Mouse (Mus musculus) bone marrow macrophage, adult 2 months (primary cell): ENCODE data around the gene Elavl4. TPM values are rescaled to one million over a fixed set of nuclear protein-coding genes. Genes with fewer than 3 reads are reported as not detected.

ENCODE experiments used
- H3K27ac ChIP-seq: 2 replicates; pipeline ENCODE4 v1.5.1; 2012; ENCODE audit warnings: low read depth, low read length; ENCODE audit not compliant: insufficient read depth
- H3K4me1 ChIP-seq: 2 replicates; pipeline ENCODE4 v1.6.1; 2012; ENCODE audit warnings: low read length; ENCODE audit not compliant: control insufficient read depth, insufficient read depth
- H3K4me3 ChIP-seq: 2 replicates; pipeline ENCODE4 v1.5.1; 2012; ENCODE audit warnings: mild to moderate bottlenecking, low read length, moderate library complexity; ENCODE audit not compliant: insufficient read depth
- CTCF ChIP-seq: IDR thresholded peaks from 2 replicates; pipeline ENCODE4 v1.5.1; 2012; ENCODE audit warnings: low read depth, mild to moderate bottlenecking, low read length, moderate library complexity
- POLR2A ChIP-seq: IDR thresholded peaks from 2 replicates; pipeline ENCODE4 v1.6.1; 2012; ENCODE audit warnings: mild to moderate bottlenecking, low read depth, low read length, borderline replicate concordance
- polyA plus RNA-seq: library from polyadenylated mRNA; stranded (reverse); fragments of >200 nt; gene quantifications from 2 replicates; pipeline ENCODE4 v1.2.4, GENCODE M21; 2012; ENCODE audit not compliant: missing spikeins, insufficient read depth, insufficient read length

Elavl4 gene
- polyA plus RNA-seq, 1 experiment: not detected

GRCm38 (mm10) chr4:110199897-110200296, 151.8 kb downstream of the Elavl4 start:
- Histone ChIP-seq H3K4me1 (no peaks in the 10 kb centered on the region), H3K4me3 (no peak overlapping the region), H3K27ac (no peak overlapping the region)
- TF ChIP-seq CTCF (no peak), POLR2A (no peak)

DNA sequence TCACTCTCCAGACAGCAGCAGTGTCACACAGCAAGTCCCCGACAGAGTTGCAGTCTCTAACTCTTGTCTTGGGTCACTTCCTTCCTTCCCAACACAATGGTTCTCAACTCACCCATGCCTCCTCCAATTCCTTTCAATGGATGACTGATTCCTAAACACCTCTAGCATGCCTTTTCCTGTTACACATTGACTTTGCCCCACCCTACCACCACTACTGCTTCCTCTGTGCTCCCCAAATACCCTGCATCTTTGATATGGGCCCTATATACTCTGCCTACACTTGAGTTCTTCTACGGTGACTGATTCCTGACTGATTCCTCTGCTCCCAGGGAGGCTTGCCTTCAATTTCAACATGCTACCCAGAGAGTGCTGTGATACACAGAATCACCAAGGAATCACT, 153.1 kb downstream of the Elavl4 start:
- Histone ChIP-seq H3K27ac (no peak overlapping the region), H3K4me3 (no peak overlapping the region), H3K4me1 (no peaks in the 10 kb centered on the region)
- no peak for TF ChIP-seq CTCF
- no peak for TF ChIP-seq POLR2A

DNA sequence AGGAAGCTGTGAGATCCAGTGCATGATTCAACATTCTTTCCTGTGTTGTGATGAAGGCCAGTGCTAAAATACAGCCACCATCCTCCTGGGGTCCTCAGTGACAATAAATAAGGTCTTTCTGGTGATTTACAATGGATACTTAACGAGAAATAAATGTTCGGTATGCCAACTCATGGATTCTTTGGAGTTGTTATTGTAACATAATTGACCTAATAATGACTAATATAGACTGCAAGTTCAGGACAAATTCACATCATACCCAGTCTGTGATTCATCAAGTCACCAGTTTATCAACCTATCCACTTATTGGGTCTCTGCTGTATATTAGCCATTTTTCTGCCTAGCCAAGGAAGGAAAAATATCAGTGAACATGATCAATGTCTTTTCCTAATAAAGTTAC, 174.4 kb downstream of the Elavl4 start:
- no peaks in the 10 kb centered on the region for H3K4me1 ChIP-seq
- TF ChIP-seq CTCF (no peak), POLR2A (no peak)
- no peak overlapping the region for H3K4me3 ChIP-seq
- H3K27ac ChIP-seq: no peak overlapping the region

GRCm38 (mm10) chr4:110172028-110172427, 179.7 kb downstream of the Elavl4 start:
- Histone ChIP-seq H3K4me1 (no peaks in the 10 kb centered on the region), H3K27ac (no peak overlapping the region), H3K4me3 (no peak overlapping the region)
- no peak for TF ChIP-seq POLR2A
- no peak for TF ChIP-seq CTCF

DNA sequence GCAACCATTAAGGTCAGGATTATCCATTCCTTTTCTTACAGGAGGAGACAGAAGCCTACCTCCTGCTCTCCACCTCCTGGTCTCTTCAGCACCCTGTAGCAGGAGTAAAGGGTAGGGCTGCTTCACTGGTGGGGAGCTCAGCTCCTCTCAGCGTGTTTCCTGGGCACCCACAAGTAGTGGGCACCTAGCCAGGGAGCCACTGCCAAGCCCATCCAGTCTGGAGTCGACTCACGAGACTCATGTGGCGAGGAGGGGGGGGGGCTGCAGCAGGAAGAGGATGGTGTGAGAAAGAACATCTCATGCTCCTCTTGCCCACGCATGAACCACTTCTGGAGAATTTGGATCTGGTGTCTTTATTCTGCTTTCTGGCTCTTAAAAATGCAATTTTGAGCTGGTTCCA, 186.5 kb downstream of the Elavl4 start:
- Histone ChIP-seq H3K4me3 (no peak overlapping the region), H3K4me1 (no peaks in the 10 kb centered on the region), H3K27ac (no peak overlapping the region)
- TF ChIP-seq CTCF: no peak
- no peak for TF ChIP-seq POLR2A

- TF ChIP-seq POLR2A (no peak), CTCF (no peak)
- H3K27ac ChIP-seq: no peak overlapping the region
- no peaks in the 10 kb centered on the region for H3K4me1 ChIP-seq
- H3K4me3 ChIP-seq: no peak overlapping the region
These were observed 190.1 kb downstream of the Elavl4 start for GRCm38 (mm10) chr4:110161600-110161999.

DNA sequence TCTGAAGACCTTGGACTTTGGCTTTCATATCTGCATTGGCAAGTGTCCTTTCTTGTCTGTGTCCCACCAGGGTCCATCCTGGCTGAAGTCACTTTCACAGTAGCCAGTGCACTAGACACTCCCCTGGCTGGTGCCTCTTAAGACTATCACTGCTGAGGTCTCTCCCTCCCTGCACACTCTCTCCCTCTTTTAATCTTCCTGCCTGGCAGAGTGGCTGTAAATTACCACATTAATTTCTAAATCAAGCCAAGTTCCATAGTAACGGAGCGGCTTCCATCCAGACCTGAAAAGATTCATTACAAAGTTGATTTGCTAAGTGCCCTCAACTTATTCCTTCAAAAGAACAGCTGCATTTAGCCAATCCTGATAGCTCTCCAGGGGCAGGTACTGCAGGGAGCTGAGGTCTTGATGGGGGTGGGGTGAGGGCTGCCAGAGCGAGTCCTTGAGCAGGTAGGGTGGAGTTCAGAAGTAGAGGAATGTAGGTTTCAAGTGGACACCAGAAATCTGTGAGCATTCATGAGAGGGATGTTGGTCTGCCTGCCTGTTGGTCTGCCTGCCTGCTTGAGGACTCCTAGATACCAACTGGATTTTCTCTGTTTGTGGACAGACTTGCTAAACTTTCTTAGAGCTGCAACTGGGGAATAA, 194.1 kb downstream of the Elavl4 start:
- Histone ChIP-seq H3K4me1 (no peaks in the 10 kb centered on the region), H3K4me3 (no peak overlapping the region), H3K27ac (no peak overlapping the region)
- TF ChIP-seq POLR2A (no peak), CTCF (no peak)

DNA sequence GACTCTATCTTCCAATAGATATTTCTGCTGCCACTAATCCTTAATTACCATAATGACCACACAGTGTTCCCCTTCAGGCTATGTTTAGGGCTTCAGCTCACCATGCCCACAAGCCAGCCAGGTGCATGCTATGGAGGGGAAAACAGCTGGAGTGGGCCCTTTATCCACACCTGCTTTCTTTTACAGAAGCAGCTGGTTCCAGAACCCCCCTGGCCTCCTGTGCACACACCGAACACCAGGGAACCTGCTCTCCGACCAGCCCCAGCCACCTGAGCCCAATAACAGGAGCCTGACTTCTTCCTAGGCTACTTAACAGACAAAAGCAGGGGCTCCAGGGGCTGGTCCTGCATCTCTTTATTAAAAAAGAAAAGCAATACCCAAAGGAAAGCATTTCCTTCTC, 195.8 kb downstream of the Elavl4 start:
- no peaks in the 10 kb centered on the region for H3K4me1 ChIP-seq
- no peak overlapping the region for H3K4me3 ChIP-seq
- H3K27ac ChIP-seq: no peak overlapping the region
- no peak for TF ChIP-seq CTCF
- TF ChIP-seq POLR2A: no peak

Other genes starting within 250 kb of the Elavl4 start
- gene Agbl4, start 45.8 kb upstream of the Elavl4 start, polyA plus RNA-seq: not detected in 2 replicates